Mouse (Mus musculus): ENCODE results near the gene Tmem214.
A peak's percentile ranks its signal among the peaks of the same experiment; 100 is the strongest.

Tmem214 gene

DNA sequence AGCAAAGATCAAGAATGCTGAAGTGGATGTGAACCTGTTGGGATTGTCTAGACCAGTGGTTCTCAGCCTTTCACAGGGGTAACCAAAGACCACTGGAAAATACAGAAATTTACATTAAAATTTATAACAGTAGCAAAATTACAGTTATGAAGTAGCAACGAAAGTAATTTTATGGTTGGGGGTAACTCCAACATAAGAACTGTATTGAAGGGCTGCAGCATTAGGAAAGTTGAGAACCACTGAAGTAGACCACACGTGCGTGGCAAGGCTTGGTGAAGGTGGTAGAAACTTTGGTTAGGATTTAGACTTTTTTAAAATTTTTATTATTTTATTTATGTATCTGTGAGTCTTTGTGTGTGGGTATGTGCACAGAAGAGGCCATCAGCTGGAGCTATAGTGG, at the start of gene Tmem214:
Tmem214 (plus strand) TSS at position 301 of the 400 bp plus-strand sequence.
- DNase-seq (ENCODE audit: low read depth in 1 of 2, low spot score in 2 of 2), result no peak

DNA sequence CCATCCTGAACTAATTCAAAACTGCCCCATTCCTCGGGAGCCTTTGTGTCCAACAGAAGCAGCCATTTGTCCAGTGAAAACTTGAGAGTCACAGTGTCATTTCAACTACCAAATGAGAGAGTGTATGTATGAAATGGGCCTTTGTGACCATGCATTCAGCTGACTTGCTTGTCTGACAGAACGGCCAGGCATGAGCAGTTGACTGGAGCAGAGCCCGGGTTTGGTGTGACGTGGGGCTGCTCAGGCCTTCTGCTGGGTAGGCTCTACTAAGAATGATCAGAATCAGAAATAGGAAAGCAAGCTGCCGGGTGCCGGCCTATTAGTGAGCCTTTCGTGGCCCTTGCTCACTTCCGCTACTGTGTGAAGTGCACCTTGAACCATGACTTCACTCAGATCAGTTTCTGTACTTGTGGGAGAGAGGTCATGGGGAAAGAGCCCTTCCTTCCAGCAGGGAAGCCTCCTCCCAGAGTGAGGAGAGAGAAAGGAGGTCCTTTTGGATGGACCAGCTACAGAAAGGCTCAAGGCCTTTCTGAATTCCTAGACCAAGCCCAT, 49.0 kb upstream of the Tmem214 start:
- no peak for DNase-seq (ENCODE audit: low read depth in 1 of 2, low spot score in 2 of 2)

DNA sequence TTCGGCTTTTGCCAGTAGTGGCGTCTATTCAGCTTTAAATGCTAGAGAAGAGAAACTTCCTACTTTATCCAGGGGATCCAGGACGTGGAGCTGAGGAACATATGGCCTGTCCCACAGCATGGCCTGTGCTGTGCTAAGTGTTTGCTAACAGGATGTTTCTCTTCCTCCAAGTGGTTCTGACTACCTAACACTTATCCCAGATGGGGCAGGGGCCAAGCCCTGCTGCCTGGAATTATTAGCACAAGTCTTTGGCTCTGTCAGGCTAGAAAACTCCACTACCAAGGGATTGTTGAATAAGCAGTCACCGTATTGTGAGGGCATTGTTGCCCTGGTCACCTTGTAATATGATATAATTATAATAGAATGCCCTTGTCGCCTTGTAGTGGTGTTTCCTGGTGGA, 45.1 kb upstream of the Tmem214 start:
- DNase-seq (ENCODE audit: low read depth in 1 of 2, low spot score in 2 of 2), result no peak

DNA sequence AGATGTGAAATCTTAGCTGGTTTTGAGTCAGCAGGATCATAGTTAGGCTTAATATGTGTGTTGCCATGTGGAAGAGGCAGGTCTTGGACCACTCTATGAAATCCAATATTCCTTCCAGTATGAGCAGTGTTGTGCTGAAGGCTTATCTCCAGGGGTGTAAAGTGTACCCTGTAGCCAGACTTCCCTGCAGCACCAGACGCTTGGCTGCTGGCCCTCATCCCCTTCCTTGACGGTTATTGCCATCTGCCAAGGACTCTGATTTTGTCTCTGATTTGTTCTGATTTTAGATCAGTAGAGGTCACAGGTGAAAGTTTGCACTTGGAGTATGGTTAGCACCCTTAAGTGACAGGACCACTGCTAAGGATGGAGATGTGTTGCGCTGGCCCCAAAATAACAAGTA, 44.7 kb upstream of the Tmem214 start:
- DNase-seq (ENCODE audit: low read depth in 1 of 2, low spot score in 2 of 2), result no peak

DNA sequence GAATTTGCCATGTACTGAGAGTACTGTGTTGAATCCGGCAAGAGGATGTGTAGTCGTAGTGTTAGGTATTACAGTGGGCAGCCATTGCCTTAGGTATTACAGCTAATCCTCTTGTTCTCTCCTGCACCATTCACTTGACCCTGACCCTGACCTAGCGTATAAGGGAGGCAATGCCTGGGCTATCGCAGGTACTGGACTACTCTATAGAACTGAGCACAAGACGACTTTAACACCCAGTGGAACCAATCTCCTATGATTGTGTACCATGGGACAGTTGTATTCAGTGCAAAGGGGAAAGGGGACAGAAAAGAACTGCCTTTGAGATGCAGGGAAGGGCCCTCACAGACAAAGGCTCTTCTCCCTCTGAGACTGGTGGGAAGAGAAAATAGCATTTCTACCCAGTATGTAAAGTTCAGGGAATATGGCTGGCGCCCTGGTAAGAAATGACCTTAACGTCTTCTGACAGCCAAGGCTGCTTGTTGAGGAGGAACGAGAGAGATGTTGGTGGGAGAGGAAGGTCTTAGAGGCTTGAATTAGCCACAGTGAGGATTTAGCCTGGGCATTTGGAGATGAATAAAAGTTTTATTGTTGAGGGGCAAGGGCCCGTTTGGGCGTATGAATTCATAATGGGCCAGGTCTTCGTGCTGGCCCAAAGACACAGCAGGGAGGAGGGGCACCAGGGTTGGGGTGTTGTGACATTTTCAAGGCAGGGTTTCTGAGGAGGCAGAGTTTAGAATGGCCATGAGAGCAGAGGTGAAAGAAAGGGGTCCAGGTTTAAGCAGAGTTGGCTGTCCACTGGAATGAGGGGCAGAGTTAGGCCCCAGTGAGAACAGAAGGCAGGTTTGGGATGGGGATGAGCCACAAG, 43.5 kb upstream of the Tmem214 start:
- no peak for DNase-seq (ENCODE audit: low read depth in 1 of 2, low spot score in 2 of 2)

DNA sequence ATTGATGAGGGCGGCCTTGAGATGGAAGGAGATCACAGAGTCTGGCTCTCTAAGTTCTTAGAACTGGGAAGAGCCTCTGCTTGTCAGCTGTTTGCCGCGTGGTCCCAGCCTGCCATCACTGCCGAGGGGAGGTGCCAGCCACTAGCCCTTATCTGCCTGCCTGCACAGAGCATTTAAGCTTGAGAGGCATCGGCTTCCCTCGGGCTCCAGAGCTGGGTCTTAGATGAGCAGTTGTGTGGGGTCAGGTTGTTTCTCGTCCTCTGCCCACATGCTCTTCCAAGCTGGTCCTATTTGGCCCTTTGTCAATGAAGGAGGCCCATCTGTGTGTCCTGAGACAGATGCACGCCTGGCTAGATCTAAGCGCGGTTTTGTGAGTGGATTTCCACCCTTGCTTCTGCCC, 42.6 kb upstream of the Tmem214 start:
- no peak for DNase-seq (ENCODE audit: low read depth in 1 of 2, low spot score in 2 of 2)

DNA sequence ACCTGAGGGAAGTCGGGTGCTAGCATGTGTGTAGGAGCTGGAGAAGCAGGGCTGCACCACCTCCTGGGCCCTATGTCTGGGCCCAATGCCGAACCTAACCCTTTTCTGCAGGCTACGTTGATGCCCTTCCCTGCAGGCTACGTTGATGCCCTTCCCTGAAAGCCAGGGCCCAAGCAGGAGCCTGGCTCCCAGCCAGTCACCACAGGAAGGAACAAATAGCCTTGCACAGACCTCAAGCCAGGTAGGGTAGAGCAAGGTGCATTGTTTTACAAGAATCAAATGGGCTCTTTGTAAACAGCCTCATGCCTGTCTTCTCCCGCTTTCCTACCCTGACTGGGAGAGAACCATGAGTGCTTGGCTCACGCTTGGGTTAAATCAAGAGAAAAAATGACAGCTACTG, 42.0 kb upstream of the Tmem214 start:
- DNase-seq (ENCODE audit: low read depth in 1 of 2, low spot score in 2 of 2), result no peak

DNA sequence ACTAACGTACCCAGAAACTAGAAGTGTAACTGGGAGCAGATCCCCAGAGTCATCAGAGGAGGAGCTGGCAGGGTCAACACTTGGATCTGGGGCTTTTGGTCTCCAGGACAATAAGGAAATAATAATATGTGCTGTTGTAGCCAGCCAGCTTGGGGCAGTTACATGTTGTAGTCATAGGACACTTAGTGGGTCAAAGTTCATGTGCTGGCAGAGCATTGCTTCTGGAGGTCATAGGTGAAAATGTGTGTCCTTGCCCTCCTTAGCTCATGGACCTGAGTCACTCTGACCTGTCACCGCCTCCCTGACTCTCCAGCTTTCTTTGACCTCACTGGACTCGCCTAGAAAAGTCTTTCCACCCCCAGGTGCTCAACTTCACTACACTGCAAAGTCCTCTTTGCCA, 34.4 kb upstream of the Tmem214 start:
- no peak for DNase-seq (ENCODE audit: low read depth in 1 of 2, low spot score in 2 of 2)

DNA sequence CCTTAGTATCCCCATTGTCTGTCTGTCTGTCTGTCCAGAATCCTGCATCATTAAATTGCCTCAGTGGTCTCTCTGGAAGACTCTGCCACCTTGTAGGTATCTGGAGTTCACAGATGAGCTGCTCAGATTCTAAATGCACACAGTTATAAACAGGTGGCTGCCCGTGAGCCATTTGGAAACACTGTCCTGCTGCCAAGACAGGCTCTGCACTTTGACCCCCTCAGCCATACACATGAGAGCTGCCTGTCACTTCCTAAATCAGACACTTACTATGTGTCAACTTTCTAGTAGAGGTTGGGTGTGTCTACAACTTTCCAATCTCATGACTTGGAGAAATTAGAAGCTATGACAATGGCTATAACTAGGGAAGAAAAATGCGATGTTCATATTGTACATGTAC, 28.1 kb upstream of the Tmem214 start:
- DNase-seq (ENCODE audit: low read depth in 1 of 2, low spot score in 2 of 2), result no peak

DNA sequence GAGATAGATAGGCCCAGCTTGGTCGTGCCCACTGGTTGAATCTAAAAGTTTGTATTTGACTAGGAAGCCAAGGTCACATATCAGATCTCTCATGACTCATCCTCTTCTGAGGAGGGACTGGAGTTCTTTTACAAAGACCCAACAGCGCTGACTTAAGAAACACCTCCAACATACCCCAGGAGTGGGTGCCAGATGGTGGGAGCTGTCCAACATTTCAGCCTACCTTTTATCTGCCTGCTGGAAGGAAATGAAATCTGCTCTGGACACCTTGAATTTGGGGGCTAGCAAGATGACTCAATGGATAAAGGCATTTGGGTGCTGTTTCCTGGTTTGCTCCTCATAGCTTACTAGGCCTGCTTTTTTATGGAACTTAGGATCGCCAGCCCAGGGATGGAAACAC, 25.9 kb upstream of the Tmem214 start:
- DNase-seq (ENCODE audit: low read depth in 1 of 2, low spot score in 2 of 2), result no peak

DNA sequence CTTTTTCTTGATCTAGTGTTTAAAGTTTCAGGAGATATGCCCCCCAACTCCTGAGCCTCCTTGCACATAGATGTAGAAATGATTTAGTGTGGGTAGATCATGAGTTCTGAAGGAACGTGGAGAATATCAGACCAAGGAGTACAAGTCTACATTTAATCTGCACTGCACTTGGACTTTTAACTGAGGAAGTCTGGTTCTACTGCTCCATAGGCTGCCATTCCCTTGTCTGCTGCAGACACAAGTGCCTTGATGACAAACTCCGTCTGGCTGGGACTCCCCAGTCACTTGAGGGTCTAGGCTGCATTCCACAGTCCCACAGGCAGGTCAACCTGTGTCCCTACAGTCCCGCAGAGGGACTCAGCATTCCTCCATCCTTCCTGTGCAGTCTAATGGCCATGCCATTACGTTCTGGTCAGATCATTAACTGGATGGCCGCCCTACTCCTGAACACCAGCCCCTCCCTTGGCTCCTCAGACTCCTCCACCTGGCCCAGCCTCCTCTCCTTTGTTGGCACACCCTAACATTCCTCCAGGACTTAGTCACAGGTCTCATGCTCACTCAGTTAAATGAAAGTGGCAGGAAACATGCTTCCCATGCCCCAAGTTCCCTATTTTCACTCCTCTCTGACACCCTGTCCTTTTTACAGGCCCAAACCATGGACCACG, 17.8 kb upstream of the Tmem214 start:
- no peak for DNase-seq (ENCODE audit: low read depth in 1 of 2, low spot score in 2 of 2)

DNA sequence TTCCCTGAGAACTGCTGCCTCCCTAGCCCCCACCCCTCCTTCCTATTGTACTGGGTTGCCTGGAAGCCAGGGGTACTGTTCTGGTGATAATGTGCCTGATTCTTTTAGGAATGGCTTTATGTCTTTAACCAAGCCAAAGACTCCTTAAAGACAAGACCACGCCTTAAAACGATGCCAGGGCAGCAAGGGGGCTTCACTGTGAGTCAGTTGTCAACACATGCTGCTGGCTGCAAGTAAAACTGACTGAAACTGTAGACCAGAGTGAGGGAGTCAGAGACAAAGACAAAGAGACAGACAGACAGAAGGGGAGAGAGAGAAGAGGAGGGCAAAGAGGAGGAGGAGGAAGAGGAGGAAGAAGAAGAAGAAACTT, 17.3 kb upstream of the Tmem214 start:
- DNase-seq (ENCODE audit: low read depth in 1 of 2, low spot score in 2 of 2), result no peak

DNA sequence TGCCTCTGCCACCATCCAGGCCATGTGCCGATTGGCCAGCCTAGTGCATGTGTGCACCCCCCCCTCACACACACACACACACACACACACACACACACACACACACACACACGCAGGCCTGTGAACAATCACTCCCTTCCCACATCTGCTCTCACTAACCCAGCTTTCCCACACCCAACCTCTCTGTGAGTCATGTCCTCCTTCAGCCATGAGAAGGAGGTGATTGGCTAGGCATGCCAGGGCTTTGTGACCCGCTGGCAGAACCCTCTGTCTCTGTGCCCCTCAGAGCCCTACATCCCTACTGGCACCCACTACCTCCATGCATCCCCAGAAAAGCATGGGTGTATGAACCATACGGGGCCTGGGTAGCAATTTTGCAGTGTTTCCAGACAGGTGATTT, 14.3 kb upstream of the Tmem214 start:
- DNase-seq (ENCODE audit: low read depth in 1 of 2, low spot score in 2 of 2), result no peak

DNA sequence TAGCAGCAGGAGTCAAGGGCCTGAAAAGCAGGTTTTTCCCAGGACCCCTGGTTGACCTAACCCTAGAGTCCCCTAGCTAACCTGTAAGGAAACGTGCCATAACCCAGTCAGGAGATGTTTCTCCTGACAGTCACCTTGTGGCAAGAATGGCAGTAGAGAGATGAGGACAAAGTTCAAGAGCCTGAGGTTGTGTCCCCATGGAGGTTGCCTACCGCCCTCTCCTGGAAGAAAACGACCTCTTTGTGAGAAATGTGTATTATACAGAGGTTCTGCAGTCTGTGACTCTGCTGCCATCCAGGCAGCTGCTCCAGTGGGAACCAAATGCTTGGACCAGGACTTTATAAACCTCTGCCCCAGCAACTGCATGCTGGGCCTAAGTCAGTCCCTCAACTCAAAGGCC, 12.1 kb upstream of the Tmem214 start:
- no peak for DNase-seq (ENCODE audit: low read depth in 1 of 2, low spot score in 2 of 2)

DNA sequence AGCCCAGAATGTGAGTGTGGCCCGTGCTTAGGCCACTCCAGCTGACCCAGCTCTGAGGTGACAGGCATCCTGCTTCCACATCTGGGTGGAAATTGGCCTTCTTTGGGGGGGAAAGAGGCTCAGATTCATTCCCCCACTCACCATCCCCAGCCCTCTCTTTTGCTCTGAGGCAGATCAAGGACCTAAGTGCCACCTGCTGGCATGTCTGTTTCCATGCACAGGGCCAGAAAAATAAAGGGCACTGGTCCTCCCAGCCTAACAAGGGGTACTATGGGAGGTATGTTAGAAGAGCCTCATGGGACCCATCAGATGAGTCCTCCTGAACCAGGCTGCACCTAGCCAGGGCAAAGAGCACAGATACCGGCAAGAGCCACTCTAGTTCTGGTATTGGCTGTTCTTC, 11.7 kb upstream of the Tmem214 start:
- no peak for DNase-seq (ENCODE audit: low read depth in 1 of 2, low spot score in 2 of 2)

DNA sequence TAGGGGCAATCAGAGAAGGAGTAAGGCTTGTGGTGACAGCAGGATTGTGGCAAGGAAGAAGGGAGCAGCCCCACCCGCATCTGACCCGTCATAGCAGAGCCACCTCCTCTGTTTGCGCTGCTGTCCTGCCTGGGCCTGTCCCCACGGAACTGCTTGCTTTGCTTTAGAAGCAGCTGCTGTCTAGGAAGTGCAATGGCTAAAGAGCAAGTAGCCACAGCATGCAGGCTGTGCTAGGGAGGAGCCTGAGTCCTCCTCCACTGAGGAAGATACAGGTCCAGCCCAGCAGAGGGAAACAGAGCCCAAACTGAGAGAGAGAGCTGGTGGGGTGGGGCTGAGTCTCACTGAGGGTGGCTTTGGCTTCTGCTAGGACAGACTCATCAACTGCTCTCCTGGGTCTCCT, 4.0 kb upstream of the Tmem214 start:
- DNase-seq (ENCODE audit: low read depth in 1 of 2, low spot score in 2 of 2), result peak; percentile 11 to 14

DNA sequence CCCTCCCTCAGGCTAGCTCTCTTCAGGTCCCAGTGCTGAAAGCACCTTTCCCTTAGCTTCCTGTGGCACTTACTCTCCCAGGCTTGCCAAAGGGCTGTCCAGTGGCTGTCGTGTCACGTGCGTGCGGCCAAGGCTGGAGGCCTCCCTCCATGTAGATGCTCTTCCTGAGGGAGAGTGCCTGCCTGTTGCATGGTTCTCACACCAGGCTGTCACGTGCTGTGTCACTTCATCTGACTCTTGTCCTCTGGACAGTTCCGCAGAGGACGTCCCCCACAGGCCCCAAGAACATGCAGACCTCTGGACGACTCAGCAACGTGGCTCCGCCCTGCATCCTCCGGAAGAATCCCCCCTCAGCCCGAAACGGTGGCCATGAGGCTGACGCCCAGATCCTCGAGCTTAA, 3.5 kb upstream of the Tmem214 start:
- no peak for DNase-seq (ENCODE audit: low read depth in 1 of 2, low spot score in 2 of 2)

DNA sequence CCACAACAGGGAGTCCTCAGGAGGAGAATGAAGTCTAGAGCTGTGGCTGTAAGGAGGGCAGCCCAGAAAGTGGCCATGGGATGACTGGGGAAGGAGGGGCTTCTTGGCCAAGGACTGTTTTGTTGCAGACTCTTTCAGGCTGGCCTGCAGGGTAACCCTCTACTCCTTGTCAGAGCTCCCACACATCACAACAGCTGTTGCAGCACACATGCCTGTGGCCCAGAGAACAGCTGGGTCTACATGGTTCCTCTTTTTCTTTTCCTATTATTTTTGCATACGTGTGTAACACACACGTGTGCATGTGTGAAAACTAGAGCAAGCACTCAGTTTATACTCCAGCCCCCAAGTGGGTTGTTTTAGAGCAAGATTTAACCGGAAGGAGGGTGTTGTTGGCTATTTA, 941 bp upstream of the Tmem214 start:
- DNase-seq (ENCODE audit: low read depth in 1 of 2, low spot score in 2 of 2), result no peak

DNA sequence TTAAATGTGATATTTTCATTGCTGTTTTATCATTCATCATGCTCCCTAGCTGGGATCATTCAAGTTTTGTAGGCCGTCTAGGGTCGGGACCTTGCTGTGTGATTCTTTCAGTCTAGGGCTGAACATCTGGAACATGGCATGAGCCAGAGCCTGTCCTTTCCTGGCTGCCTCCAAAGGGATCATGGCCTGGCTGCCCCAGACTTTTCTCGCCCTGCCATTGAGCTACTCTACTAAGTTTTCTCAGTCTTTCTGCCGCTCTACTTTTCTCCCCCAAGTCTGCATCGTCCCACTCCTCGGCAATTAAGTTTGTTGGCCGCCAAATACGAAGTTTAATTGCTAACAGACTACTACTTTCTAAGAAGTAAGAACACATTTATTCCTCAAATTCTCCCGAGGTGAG, 1.2 kb downstream of the Tmem214 start:
- DNase-seq (ENCODE audit: low read depth in 1 of 2, low spot score in 2 of 2), result no peak

DNA sequence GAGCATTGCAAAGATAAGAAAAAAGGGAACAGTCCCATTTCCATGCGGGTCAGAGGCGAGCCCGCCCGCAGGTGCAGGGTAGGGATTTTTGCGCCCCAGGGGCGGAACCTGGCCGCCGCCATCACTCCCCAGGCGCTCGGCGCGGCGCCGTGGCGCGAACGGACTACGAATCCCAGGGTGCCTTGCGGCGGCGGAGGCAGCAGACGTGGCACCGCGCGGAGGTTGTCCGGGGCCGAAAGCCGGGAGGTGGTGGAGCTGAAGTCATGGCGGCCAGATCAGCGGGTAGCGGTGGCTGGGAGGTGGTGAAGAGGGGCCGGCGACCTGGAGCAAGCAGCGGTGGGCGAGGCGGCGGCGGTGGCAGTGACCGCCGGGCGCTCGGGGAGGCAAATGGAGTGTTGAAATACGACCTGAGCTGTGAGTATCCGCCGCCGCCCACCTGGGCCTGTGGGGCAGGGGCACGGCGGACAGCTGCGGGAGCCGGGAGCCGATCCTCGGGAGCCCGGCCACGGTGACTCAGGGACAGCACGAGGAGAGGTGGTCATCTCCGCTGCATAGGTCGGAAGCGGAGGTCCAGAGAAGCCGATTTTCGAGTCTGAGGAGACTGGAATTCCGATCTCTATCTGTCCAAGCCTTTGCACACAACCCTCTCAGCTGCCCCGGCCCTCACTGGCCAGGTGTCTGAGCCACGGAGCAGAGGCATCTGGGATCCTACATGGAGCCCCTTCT, 1.8 kb downstream of the Tmem214 start:
- DNase-seq (ENCODE audit: low read depth in 1 of 2, low spot score in 2 of 2), result peak; percentile 64 to 77

DNA sequence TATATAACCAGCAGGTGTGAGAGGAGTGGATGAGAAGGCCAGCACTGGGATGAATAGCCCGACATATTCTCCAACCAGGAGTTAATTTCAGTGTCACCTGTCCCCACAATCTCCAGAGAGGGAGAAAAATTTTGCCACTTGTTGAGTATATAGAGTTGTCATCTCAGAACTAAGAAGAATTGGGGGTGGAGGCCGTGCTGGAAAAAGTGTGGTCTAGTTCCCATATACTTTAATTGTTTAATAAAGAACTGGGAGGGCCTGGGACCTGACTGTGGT, 2.3 kb downstream of the Tmem214 start:
- no peak for DNase-seq (ENCODE audit: low read depth in 1 of 2, low spot score in 2 of 2)

DNA sequence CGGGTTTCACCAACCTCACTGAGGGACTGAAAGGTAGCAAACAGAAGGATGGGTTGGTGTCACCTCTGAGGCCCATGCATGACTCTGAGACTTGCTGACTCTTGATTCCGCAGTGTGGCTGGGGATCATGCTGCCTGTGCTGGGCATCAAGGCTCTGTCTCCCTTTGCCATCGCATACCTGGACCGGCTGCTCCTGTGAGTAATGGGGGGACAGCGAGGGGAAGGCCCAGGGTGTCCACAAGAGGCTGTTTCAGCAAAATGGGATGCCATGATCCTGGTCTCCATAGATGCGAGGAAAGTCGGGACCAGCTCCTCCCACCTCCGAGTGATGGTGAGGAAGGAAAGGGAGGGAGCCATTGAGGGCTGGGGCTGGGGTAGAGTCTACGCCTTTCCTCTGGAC, 4.8 kb downstream of the Tmem214 start:
- DNase-seq (ENCODE audit: low read depth in 1 of 2, low spot score in 2 of 2), result no peak
